Mouse (Mus musculus) MEL (cell line): ENCODE results near the gene Bmpr1b.

Source experiments
- JUND ChIP-seq: IDR thresholded peaks from 2 replicates; pipeline ENCODE4 v1.6.1; 2011; ENCODE audit warnings: low read depth, mild to moderate bottlenecking, improper control_type of control experiment, low read length
- UBTF ChIP-seq: IDR thresholded peaks from 2 replicates; pipeline ENCODE4 v1.6.1; 2012; ENCODE audit warnings: low read depth, mild to moderate bottlenecking, inconsistent platforms, low read length, improper control_type of control experiment, moderate library complexity, borderline replicate concordance; ENCODE audit not compliant: insufficient read depth

DNA sequence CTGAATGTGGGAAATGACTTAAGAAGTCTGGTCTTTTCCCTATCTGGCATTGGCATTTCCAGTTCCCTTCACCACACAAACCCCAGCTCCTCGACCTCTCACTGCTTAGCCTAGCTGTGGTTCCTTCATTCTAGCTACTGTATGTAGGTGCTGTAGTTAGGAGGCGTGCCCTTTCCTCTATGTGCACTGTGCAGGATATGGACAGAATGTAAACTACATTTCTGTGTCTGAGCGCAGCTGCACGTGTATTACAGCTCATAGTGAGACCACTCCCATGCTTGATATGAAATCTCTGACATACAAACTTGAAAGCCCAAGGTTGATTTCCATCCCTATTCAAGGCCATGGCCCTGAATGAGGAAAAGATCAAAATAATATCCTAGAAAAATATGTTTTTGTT, 252.1 kb downstream of the Bmpr1b start:
- TF ChIP-seq JUND: no peak
- TF ChIP-seq UBTF: no peak
